Mouse (Mus musculus) lung, postnatal 0 days (tissue): ENCODE measurements at regions not wholly inside any gene's neighbourhood (a gene's known extent, or its start where the extent isn't known, plus 50 kb on each side); places are given as distances from the start of the nearest gene placed in this dataset.

Experiments used
- CTCF ChIP-seq: IDR thresholded peaks from 2 replicates; pipeline ENCODE4 v1.5.1; 2016; ENCODE audit warnings: antibody characterized with exemption, mild to moderate bottlenecking
- EP300 ChIP-seq: IDR thresholded peaks from 2 replicates; pipeline ENCODE4 v1.6.1; 2016; ENCODE audit warnings: antibody characterized with exemption, mild to moderate bottlenecking, control low read depth

GRCm38 (mm10) chr12:92619120-92619519, 770.2 kb upstream of the Sel1l start:
- TF ChIP-seq EP300 (no peak), CTCF (no peak)
